Mouse (Mus musculus): Measurements from ENCODE around the gene Slc22a5. TPM values are rescaled to one million over a fixed set of nuclear protein-coding genes. Genes with fewer than 3 reads are reported as not detected.

The Slc22a5 gene
- polyA plus RNA-seq (2015; fragmentation: Illumina TruSeq; extraction: RNeasy Lipid Tissue Mini Kit (QIAGEN cat#74804); ENCODE audit: insufficient read depth, low replicate concordance), result 24.7 TPM

GRCm38 (mm10) chr11:53891505-53892451 lies at the start of gene Slc22a5:
Gene Slc22a5 (minus strand): TSS chr11:53891660.

DNA sequence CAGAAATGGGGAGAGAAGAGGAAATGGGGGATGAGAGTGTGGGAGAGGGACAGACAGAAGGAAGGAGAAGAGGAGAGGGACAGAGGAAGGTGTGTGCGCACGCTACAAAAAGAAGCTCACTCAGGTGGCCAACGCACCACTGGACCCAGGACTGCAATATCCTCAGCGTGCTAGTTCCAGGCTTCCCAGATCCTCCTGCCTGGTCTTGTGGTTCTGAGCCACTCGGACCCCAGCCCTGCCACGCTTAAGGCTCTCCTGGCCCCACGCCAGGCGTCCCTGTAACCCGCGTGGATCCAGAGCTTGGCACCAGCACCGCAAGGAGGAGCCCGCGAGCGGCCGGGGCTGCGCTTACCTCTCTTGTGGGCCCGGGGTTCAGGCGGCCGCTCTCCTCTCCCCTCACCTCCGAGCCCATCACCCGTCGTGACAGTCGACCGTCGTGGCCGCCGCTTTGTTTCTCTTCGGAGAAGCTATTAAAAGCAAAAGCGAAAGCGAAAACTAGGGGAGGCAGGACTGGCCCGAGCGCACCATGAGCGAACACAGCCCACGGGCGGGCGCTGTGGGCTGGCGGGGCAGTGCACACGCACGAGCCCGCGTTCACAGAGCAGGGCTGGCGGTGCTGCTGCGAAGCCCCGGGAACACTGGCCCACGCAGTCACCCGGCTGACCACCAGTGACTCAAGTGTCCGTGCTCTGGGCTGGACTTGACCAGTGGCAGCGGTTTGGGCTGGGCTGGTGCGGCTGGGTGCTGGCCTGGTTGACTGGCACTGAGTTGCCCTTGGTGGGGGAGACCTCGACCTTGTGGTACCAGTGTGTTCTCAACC lies 32.5 kb downstream of the Slc22a5 start, which contains the start of gene Gm12216:
Gene Gm12216 (minus strand): TSS at position 496 of the 820 bp plus-strand sequence.

Other genes starting within 250 kb of the Slc22a5 start
- 28.0 TPM for gene Rad50, start 184.3 kb downstream of the Slc22a5 start, polyA plus RNA-seq (2015; fragmentation: Illumina TruSeq; extraction: RNeasy Lipid Tissue Mini Kit (QIAGEN cat#74804); ENCODE audit: insufficient read depth, low replicate concordance)
- not detected for gene Il5, start 170.9 kb downstream of the Slc22a5 start, polyA plus RNA-seq (2015; fragmentation: Illumina TruSeq; extraction: RNeasy Lipid Tissue Mini Kit (QIAGEN cat#74804); ENCODE audit: insufficient read depth, low replicate concordance)
- gene Irf1, start 121.6 kb downstream of the Slc22a5 start, polyA plus RNA-seq (2015; fragmentation: Illumina TruSeq; extraction: RNeasy Lipid Tissue Mini Kit (QIAGEN cat#74804); ENCODE audit: insufficient read depth, low replicate concordance), result 157 TPM
- gene Gm17334, start 118.5 kb downstream of the Slc22a5 start, polyA plus RNA-seq (2015; fragmentation: Illumina TruSeq; extraction: RNeasy Lipid Tissue Mini Kit (QIAGEN cat#74804); ENCODE audit: insufficient read depth, low replicate concordance), result not detected
- gene Gm12216, start 32.4 kb downstream of the Slc22a5 start, polyA plus RNA-seq (2015; fragmentation: Illumina TruSeq; extraction: RNeasy Lipid Tissue Mini Kit (QIAGEN cat#74804); ENCODE audit: insufficient read depth, low replicate concordance), result 6.5 TPM
- gene Slc22a21, start 88.7 kb upstream of the Slc22a5 start, polyA plus RNA-seq (2015; fragmentation: Illumina TruSeq; extraction: RNeasy Lipid Tissue Mini Kit (QIAGEN cat#74804); ENCODE audit: insufficient read depth, low replicate concordance), result 6.7 TPM
- gene Slc22a4, start 136.4 kb upstream of the Slc22a5 start, polyA plus RNA-seq (2015; fragmentation: Illumina TruSeq; extraction: RNeasy Lipid Tissue Mini Kit (QIAGEN cat#74804); ENCODE audit: insufficient read depth, low replicate concordance), result 5.8 TPM
- gene Pdlim4, start 177.4 kb upstream of the Slc22a5 start, polyA plus RNA-seq (2015; fragmentation: Illumina TruSeq; extraction: RNeasy Lipid Tissue Mini Kit (QIAGEN cat#74804); ENCODE audit: insufficient read depth, low replicate concordance), result 9.6 TPM
- gene P4ha2, start 208.4 kb upstream of the Slc22a5 start, polyA plus RNA-seq (2015; fragmentation: Illumina TruSeq; extraction: RNeasy Lipid Tissue Mini Kit (QIAGEN cat#74804); ENCODE audit: insufficient read depth, low replicate concordance), result 3.6 TPM